Mouse (Mus musculus): Measurements from ENCODE around the gene Tpm4. TPM values are rescaled to one million over a fixed set of nuclear protein-coding genes. Genes with fewer than 3 reads are reported as not detected.
"Not testable (repeated sequence)": the region's sequence is repeated elsewhere in the genome, so short reads cannot be mapped to it uniquely, and the experiment has no call there.

Gene Tpm4
- 308 and 315 TPM in 2 replicates for polyA plus RNA-seq (2015; fragmentation: Nextera tagmentation; extraction: Ambion mirVana)

DNA sequence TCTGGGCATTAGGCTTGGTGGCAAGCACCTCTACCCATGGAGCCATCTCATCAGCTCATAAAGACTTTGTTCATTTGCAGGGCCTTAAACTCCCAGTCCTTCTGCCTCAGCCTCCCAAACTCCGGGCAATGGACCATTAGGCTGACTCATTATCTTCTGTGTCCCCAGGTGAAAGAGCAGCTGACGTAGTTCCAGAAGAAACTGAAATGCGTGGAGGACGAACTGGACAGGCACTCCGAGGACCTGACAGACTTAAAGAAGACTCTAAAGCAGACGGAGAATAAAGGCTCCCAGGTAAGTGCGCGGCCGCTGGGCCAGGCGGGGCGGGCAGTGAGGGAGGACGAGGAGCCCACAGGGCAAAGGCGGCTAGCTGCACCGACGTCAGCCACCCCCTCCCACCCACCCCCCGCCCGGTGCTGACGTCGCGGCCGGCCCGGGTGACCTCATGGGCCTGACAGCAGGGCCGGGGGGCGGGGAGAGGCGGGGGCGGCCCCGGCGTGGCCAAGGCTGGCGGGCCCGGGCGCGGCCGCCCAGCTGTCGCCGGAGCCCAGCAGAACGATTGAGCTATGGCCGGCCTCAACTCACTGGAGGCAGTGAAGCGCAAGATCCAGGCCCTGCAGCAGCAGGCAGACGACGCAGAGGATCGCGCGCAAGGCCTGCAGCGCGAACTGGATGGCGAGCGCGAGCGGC is at the start of gene Tpm4:
TSS of gene Tpm4 (plus strand) at position 220 of the 690 bp plus-strand sequence.
- Histone ChIP-seq H3K4me2 (peak within 1 kb of the TSS; percentile 94), H3K4me1 (peaks cover 18% of the 10 kb centered on the region), H3K27me3 (no peaks in the 10 kb centered on the region), H3K4me3 (peak within 1 kb of the TSS; percentile 77), H3K27ac (peak within 1 kb of the TSS; percentile 91), H3K36me3 (ENCODE audit: poor library complexity, severe bottlenecking) (peaks cover 17% of the 10 kb centered on the region), H3K9me3 (replicated peaks) (no peaks in the 10 kb centered on the region), H3K9ac (peak within 1 kb of the TSS; percentile 87)
- peak; percentile 84 for ATAC-seq
- under 1% methylated on average over 41 of the region's 49 CpGs for WGBS

DNA sequence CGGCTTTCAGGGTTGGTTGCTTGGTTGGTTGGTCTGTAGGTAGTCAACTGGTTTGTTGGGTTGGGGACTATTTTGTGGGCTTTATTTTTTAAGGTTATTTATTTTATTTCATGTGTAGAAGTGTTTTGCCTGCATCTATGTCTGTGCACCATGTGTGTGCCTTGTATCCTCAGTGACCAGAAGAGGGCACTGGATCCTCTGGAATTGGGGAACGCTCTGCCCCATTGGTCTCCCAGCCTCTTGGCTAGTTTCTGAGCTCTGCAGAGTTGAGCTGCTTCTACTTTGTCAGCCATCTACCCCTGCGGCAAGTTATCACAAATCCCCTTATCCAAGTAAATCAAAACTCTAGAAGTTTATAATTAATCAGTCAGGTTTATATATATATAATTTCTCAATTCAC is 47.2 kb upstream of the Tpm4 start:
- H3K36me3 ChIP-seq (ENCODE audit: poor library complexity, severe bottlenecking); H3K9ac ChIP-seq; H3K4me1 ChIP-seq; H3K27ac ChIP-seq; H3K4me2 ChIP-seq; H3K9me3 ChIP-seq (replicated peaks); ATAC-seq; H3K4me3 ChIP-seq; H3K27me3 ChIP-seq: not testable (repeated sequence)
- WGBS, result 83% methylated on average over 3 of the region's 3 CpGs

DNA sequence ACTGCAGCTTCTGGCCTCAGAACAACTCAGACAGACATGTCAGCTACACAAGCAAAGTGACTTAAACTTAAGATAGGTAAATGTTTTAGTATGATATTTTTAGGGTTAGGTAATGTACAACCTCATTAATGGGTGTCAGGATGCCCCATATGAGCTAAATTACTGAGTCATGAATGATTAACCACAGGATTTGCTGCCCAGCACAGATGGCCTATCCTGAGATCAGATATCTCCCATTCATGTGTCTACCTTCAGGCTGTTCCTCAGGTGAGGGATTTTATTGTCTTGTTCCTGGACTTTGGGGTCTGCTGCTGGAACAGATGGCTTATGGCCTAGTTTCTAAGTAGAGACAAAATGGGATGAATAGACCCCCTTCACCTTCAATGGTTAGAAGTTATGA is 38.1 kb upstream of the Tpm4 start:
- not testable (repeated sequence) for H3K27ac ChIP-seq; H3K36me3 ChIP-seq (ENCODE audit: poor library complexity, severe bottlenecking); H3K4me1 ChIP-seq; H3K27me3 ChIP-seq; H3K4me3 ChIP-seq; H3K4me2 ChIP-seq; ATAC-seq; H3K9me3 ChIP-seq (replicated peaks); H3K9ac ChIP-seq

DNA sequence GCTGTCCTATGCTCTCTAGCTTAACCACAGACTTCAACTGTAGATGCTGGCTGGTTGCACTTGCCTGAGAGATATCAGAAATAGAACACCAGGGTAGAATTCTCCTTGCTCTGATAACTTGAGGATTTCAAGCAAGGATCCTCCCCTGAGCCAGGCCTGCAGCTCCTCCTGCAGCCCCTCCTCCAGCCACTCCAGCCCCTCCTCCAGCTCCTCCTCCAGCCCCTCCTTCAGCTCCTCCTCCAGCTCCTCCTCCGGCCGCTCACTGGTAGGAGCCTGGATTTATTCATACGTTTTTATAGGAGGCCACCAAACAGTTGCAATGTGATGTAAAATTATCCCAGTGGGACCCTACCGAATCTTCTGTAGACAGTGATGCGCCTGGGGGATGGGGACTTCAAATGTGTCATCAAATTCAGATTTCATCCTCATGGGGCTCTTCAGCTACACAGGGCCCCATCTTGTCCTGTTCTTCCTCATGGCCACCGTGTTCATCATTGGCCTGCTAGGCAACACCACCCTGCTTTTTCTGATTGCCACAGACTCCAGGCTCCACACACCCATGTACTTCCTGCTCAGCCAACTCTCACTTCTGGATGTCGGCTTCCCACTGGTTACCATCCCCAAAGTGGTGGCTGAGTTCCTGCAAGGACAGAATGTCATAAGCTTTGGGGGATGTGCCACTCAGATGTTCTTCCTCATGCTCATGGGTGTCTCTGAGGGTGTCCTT is 35.2 kb upstream of the Tpm4 start:
- H3K27me3 ChIP-seq; H3K4me2 ChIP-seq; H3K9me3 ChIP-seq (replicated peaks); H3K4me1 ChIP-seq; H3K4me3 ChIP-seq; ATAC-seq; H3K27ac ChIP-seq; H3K9ac ChIP-seq; H3K36me3 ChIP-seq (ENCODE audit: poor library complexity, severe bottlenecking): not testable (repeated sequence)
- 63% methylated on average over 6 of the region's 7 CpGs for WGBS

DNA sequence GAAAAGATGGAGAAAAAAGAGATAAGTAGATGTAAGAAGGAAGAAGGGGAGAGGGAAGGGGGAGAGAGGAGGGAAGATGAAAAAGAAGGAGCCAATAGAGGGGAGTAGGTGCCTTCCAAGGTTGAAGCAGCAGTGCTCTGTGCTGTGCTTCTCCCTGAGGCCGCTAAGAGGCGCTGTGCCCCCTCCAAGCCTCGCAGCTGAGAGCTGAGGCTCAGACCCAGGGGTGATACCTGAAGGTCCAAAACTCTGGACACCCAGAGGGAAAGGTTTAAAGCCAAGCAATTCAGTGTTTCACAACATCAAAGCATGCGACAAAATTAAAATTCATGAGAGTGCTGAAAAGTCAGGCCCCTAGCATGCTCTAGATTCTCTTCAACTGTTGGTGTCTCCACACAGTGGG is 29.6 kb upstream of the Tpm4 start:
- ATAC-seq, result no peak
- Histone ChIP-seq H3K4me1 (no peaks in the 10 kb centered on the region), H3K27ac (no peak overlapping the region), H3K27me3 (no peaks in the 10 kb centered on the region), H3K9ac (no peak overlapping the region), H3K36me3 (ENCODE audit: poor library complexity, severe bottlenecking) (no peaks in the 10 kb centered on the region), H3K9me3 (replicated peaks) (peaks cover 6% of the 10 kb centered on the region; the same call in 1 of the 2 replicates), H3K4me2 (no peak overlapping the region), H3K4me3 (no peak overlapping the region)
- 28% methylated on average over 4 of the region's 4 CpGs for WGBS

DNA sequence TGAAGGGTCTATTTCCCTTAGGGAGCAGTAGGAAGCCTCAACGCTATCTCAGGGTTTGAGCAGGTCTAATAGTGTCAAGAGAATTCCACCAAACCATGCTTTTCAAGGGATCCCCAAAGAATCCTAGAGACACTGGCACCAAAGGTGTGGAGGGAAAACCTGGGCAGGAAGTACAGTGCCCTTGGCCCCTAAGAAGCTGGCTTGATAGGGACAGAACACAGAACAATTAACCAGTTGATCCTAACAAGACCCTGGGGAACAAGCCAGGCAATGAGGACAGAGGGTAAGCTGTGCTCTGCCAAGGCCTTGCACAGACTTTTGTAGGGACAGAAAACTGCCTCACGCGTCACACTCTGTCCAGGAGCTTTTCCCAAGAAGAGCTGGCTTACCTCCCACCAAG is 28.0 kb upstream of the Tpm4 start, which contains the start of gene Olfr374:
TSS of gene Olfr374 (plus strand) at position 301 of the 400 bp plus-strand sequence.
- Histone ChIP-seq H3K4me1 (no peaks in the 10 kb centered on the region), H3K27me3 (no peaks in the 10 kb centered on the region), H3K27ac (no peak within 1 kb of the TSS), H3K9me3 (replicated peaks) (peaks cover 6% of the 10 kb centered on the region; the same call in 1 of the 2 replicates), H3K4me2 (no peak within 1 kb of the TSS), H3K36me3 (ENCODE audit: poor library complexity, severe bottlenecking) (no peaks in the 10 kb centered on the region), H3K9ac (no peak within 1 kb of the TSS), H3K4me3 (no peak within 1 kb of the TSS)
- no peak for ATAC-seq
- 92% methylated on average over 3 of the region's 3 CpGs for WGBS

DNA sequence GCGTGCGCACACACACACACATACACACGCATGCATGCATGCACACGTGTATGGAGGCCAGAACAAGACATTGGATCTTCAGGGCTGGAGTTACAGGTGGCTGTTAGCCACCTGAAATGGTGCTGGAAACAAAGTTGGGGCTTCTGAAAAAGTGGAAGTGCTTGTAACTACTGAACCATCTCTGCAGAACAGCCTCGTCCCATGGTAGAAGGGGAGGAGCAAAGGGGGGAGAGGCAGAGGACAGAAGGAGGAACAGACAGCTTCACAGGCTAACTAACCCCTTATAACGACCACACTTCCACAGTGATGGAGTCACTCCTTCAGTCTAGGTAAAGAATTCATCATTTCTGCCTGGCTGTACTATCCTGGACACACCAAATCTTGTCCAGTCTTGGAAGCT is 23.9 kb upstream of the Tpm4 start:
- 79% methylated on average over 6 of the region's 6 CpGs for WGBS
- Histone ChIP-seq H3K4me3 (no peak overlapping the region), H3K27me3 (no peaks in the 10 kb centered on the region), H3K9ac (no peak overlapping the region), H3K4me2 (no peak overlapping the region), H3K27ac (no peak overlapping the region), H3K4me1 (no peaks in the 10 kb centered on the region), H3K36me3 (ENCODE audit: poor library complexity, severe bottlenecking) (no peaks in the 10 kb centered on the region), H3K9me3 (replicated peaks) (no peaks in the 10 kb centered on the region)
- ATAC-seq, result no peak

DNA sequence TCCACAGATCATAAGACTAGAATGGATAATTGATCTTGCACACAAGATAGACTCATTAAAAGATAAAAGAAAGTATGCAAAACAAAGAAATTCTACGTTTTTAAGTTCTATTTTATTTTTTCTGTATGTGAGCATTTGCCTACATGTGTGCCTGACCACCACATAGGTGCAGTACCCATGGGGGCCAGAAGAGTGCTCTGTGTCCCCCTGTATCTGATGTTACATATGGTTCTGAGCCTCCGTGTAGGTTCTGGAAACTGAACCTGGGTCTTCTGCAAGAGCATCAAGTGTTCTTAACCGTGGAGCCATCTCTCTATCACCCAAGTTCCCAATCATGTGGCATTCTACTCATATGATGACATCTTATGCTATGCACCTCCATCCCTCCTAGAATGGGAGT is 22.3 kb upstream of the Tpm4 start:
- Histone ChIP-seq H3K4me3 (no peak overlapping the region), H3K4me2 (no peak overlapping the region), H3K9me3 (replicated peaks) (no peaks in the 10 kb centered on the region), H3K4me1 (no peaks in the 10 kb centered on the region), H3K9ac (no peak overlapping the region), H3K27me3 (no peaks in the 10 kb centered on the region), H3K36me3 (ENCODE audit: poor library complexity, severe bottlenecking) (no peaks in the 10 kb centered on the region), H3K27ac (no peak overlapping the region)
- ATAC-seq, result no peak
- 74% methylated on average over 3 of the region's 3 CpGs for WGBS

DNA sequence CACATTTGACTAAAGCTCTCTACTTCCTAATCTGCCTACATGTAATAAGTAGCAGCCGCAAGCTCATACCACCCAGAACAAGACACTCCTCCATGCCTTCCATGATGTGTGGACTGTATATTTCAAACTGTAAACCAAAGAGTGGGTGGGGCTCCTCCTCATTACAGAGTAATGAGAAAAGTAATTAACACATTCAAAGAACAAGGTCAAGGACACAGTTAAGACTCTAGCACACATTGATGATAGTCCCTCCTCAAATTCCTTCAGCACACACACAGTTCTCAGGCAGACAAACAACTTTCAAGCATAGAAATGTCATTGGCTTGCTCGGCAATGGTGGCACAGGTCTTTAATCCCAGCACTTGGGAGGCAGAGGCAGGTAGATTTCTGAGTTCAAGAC is 19.6 kb upstream of the Tpm4 start:
- WGBS, result 82% methylated on average over 2 of the region's 2 CpGs
- H3K9ac ChIP-seq, result no peak overlapping the region
- H3K27ac ChIP-seq, result no peak overlapping the region
- no peak overlapping the region for H3K4me2 ChIP-seq
- no peaks in the 10 kb centered on the region for H3K27me3 ChIP-seq
- H3K9me3 ChIP-seq (replicated peaks), result no peaks in the 10 kb centered on the region
- no peak overlapping the region for H3K4me3 ChIP-seq
- no peak for ATAC-seq
- H3K4me1 ChIP-seq, result no peaks in the 10 kb centered on the region
- no peaks in the 10 kb centered on the region for H3K36me3 ChIP-seq (ENCODE audit: poor library complexity, severe bottlenecking)

DNA sequence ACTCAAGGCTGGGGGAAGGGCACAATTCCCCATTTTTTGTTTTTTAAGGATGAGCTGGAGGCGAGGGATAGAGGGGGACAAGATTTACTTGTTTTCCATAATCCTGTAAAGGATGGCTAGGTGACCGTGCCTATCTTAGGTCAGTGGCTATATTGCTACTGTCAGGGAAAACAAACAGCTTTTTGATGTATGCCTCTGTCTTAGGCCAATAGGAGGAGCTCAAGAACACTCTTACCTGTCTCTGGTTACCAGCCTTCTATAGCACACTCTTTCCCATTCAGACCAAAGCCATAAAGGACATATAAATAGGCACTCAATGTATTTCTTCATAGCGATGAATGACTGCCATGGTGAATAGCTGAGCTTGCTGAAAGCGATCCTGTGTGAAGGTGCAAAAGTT is 16.2 kb upstream of the Tpm4 start:
- no peak overlapping the region for H3K27ac ChIP-seq
- H3K9me3 ChIP-seq (replicated peaks), result no peaks in the 10 kb centered on the region
- no peaks in the 10 kb centered on the region for H3K4me1 ChIP-seq
- no peak overlapping the region for H3K4me3 ChIP-seq
- H3K27me3 ChIP-seq, result no peaks in the 10 kb centered on the region
- no peak overlapping the region for H3K9ac ChIP-seq
- WGBS, result 46% methylated on average over 4 of the region's 4 CpGs
- H3K4me2 ChIP-seq, result no peak overlapping the region
- no peak for ATAC-seq
- no peaks in the 10 kb centered on the region for H3K36me3 ChIP-seq (ENCODE audit: poor library complexity, severe bottlenecking)

DNA sequence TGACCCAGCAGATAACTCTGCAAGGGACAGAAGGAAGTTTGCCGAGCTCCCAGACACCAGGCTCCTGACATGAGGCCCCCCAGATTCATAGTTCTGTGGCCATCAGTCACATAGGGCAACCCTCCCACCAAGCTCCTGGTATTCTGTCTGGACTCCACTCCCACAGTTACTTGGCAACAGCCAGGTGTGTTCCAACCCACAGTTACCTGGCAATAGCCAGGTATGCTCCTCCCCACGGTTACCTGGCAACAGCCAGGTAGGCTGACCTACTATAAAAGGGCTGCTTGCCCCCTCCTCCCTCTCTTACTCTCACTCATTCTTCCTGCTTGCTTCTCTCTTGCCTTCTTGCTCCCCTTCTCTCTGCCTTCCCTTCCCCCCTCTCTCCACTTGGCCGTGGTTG is 13.3 kb upstream of the Tpm4 start:
- not testable (repeated sequence) for H3K4me2 ChIP-seq; ATAC-seq; H3K9ac ChIP-seq; H3K27me3 ChIP-seq; H3K4me1 ChIP-seq; H3K27ac ChIP-seq; H3K4me3 ChIP-seq; H3K36me3 ChIP-seq (ENCODE audit: poor library complexity, severe bottlenecking); H3K9me3 ChIP-seq (replicated peaks)
- WGBS, result 78% methylated on average over 3 of the region's 3 CpGs

DNA sequence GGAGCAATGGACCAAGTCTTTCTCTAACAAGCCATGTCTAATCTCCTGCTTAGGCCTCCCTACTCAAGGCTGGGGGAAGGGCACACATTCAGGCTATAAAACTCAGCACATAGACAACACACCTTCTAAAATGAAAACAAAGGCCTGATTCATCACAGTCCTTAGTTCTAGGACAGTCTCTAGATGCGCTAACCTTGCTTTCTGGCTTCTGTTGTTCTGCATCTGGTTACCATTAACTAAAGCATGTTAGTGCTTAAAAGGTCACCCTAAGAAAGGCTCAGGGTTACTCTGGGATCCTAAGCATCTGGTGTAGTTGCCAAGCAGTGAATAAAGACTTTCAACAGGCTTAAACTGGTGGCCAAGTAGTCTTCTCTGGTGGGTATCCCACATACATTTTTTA is 12.8 kb upstream of the Tpm4 start:
- no peaks in the 10 kb centered on the region for H3K9me3 ChIP-seq (replicated peaks)
- H3K27ac ChIP-seq, result no peak overlapping the region
- H3K4me3 ChIP-seq, result no peak overlapping the region
- H3K36me3 ChIP-seq (ENCODE audit: poor library complexity, severe bottlenecking), result no peaks in the 10 kb centered on the region
- H3K4me1 ChIP-seq, result no peaks in the 10 kb centered on the region
- no peak overlapping the region for H3K9ac ChIP-seq
- no peaks in the 10 kb centered on the region for H3K27me3 ChIP-seq
- WGBS, result 72% methylated on average over 1 of the region's 1 CpGs
- no peak for ATAC-seq
- H3K4me2 ChIP-seq, result no peak overlapping the region

DNA sequence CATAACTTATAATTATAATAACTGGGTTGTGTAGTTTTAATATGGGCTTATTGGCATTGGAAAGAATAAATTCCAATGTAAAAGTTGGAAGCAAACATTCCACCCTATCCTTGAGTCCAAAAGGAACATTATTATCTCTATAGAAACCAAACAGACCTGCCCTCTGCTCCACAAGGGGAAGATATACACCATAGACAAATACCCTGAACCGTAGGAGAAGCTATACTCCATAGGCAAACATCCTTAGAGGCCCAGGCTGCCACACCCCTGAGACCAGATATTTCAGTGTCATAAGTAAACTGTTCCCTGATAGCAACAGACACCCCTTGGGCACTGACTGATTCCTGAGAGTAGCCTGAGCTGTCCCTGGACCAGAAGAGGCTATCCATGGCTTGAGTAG is 6.9 kb upstream of the Tpm4 start:
- Histone ChIP-seq H3K27me3 (no peaks in the 10 kb centered on the region), H3K4me1 (no peaks in the 10 kb centered on the region), H3K36me3 (ENCODE audit: poor library complexity, severe bottlenecking) (no peaks in the 10 kb centered on the region), H3K4me2 (no peak overlapping the region), H3K9me3 (replicated peaks) (no peaks in the 10 kb centered on the region), H3K27ac (no peak overlapping the region), H3K9ac (no peak overlapping the region), H3K4me3 (no peak overlapping the region)
- no peak for ATAC-seq
- WGBS, result 80% methylated on average over 1 of the region's 1 CpGs

All from forebrain, embryonic 13.5 days (tissue).